ENCODE assay signal across 9 mouse cellular contexts in the genomic region with DNA sequence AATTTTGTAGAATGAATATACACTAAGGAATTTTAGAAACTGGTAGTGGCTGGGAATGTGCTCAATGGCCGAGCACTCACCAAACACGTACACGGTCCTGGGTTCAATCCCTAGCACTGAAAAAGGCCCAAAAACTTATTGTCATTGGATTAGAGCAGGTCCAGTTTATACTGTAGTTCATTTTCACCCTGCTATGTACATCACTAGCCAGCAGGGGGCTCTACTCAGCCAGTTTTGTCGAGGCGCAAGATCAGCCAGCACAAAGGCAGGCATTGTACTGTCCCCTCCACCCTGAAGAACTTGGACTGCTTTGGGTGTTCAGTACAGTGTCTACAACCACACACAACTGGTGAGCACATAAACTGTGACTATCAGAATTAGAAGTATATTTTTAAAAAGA. TPM values are rescaled to one million over a fixed set of nuclear protein-coding genes. Genes with fewer than 3 reads are reported as not detected.
DNase-seq lines count a peak whose midpoint lies in the region; ATAC-seq and TF ChIP-seq lines count a peak whose summit lies in the region.
"Had no signal": no experiment of that assay in that cellular context is flagged by ENCODE, and none has a peak within 500 bp of the region (broad histone marks: within the 10 kb centered on the region; RNA-seq: fewer than 3 reads in every experiment).

No protein-coding gene starts in this region.

- ATAC-seq in embryonic facial prominence, embryonic 15.5 days (ENCODE audit: insufficient number of reproducible peaks, low FRiP score, low TSS enrichment, low read depth), result peak; percentile 32; the same call in 1 of the 2 replicates
- ATAC-seq in hindbrain, embryonic 13.5 days (ENCODE audit: low FRiP score), result peak; percentile 81

- peak; percentile 84 for TF ChIP-seq CTCF in left cerebral cortex, adult 2 months (IDR thresholded peaks at IDR 0.05)
- TF ChIP-seq CTCF in brain, embryonic 14.5 days (IDR thresholded peaks at IDR 0.05; ENCODE audit: borderline replicate concordance, extremely low read depth, insufficient read depth, insufficient read length), result peak; percentile 88

- H3K4me1 ChIP-seq in embryonic facial prominence, embryonic 15.5 days, result no peaks in the 10 kb centered on the region
- no peaks in the 10 kb centered on the region for H3K4me1 ChIP-seq in hindbrain, embryonic 13.5 days (replicated peaks)
- H3K4me1 ChIP-seq: embryonic facial prominence, embryonic 13.5 days had no signal

- H3K27ac ChIP-seq in left cerebral cortex, adult 2 months, result no peak overlapping the region
- no peak overlapping the region for H3K27ac ChIP-seq in embryonic facial prominence, embryonic 15.5 days (replicated peaks)
- H3K27ac ChIP-seq in hindbrain, embryonic 13.5 days, result no peak overlapping the region
- H3K27ac ChIP-seq: embryonic facial prominence, embryonic 13.5 days had no signal

- no peak overlapping the region for H3K9ac ChIP-seq in embryonic facial prominence, embryonic 15.5 days
- H3K9ac ChIP-seq in hindbrain, embryonic 13.5 days, result no peak overlapping the region
- H3K9ac ChIP-seq: embryonic facial prominence, embryonic 13.5 days had no signal

- DNase-seq in left cerebral cortex, adult 2 months (ENCODE audit: extremely low spot score in 1 of 2, low spot score in 2 of 2), result peak; percentile 72 to 73
- no peak for DNase-seq in left cerebral cortex, adult 8-10 months (ENCODE audit: low spot score in 2 of 2)
- DNase-seq in brain, embryonic 14.5 days (ENCODE audit: low read depth), result peak; percentile 92
- DNase-seq in layer of hippocampus, postnatal 14 days (ENCODE audit: low spot score in 2 of 2), result peak; percentile 72 to 84
- DNase-seq in mesoderm, embryonic 11.5 days (ENCODE audit: low read depth, low spot score), result peak; percentile 84
- peak; percentile 46 for DNase-seq in skeletal muscle tissue, adult 2 months (ENCODE audit: low read depth, low spot score)

- no peak overlapping the region for H3K4me3 ChIP-seq in left cerebral cortex, adult 2 months
- H3K4me3 ChIP-seq in embryonic facial prominence, embryonic 15.5 days (replicated peaks), result no peak overlapping the region
- no peak overlapping the region for H3K4me3 ChIP-seq in hindbrain, embryonic 13.5 days
- H3K4me3 ChIP-seq: embryonic facial prominence, embryonic 13.5 days had no signal

- 4% methylated on average over 5 of the region's 5 CpGs for WGBS in embryonic facial prominence, embryonic 15.5 days
- WGBS in hindbrain, embryonic 13.5 days, result 8% methylated on average over 5 of the region's 5 CpGs

- H3K9me3 ChIP-seq in embryonic facial prominence, embryonic 15.5 days (replicated peaks), result no peaks in the 10 kb centered on the region
- no peaks in the 10 kb centered on the region for H3K9me3 ChIP-seq in hindbrain, embryonic 13.5 days
- H3K9me3 ChIP-seq: embryonic facial prominence, embryonic 13.5 days had no signal

- H3K4me2 ChIP-seq in embryonic facial prominence, embryonic 15.5 days (replicated peaks), result no peak overlapping the region
- H3K4me2 ChIP-seq in hindbrain, embryonic 13.5 days, result no peak overlapping the region
- H3K4me2 ChIP-seq: embryonic facial prominence, embryonic 13.5 days had no signal

- no peaks in the 10 kb centered on the region for H3K36me3 ChIP-seq in embryonic facial prominence, embryonic 15.5 days
- H3K36me3 ChIP-seq in hindbrain, embryonic 13.5 days, result peaks cover 7% of the 10 kb centered on the region; the same call in 1 of the 2 replicates

- TF ChIP-seq POLR2A in brain, embryonic 14.5 days (IDR thresholded peaks at IDR 0.05; ENCODE audit: borderline replicate concordance, extremely low read depth, insufficient read depth, insufficient read length, poor library complexity, severe bottlenecking), result no peak

- intact Hi-C loops in left cerebral cortex, adult 2 months (cut with DNase I), result no loop called here

- H3K27me3 ChIP-seq in embryonic facial prominence, embryonic 15.5 days, result peaks cover 6% of the 10 kb centered on the region
- H3K27me3 ChIP-seq in hindbrain, embryonic 13.5 days, result peaks cover 7% of the 10 kb centered on the region

RNA-seq across cellular contexts. Expression of gene Rab11fip4, which starts 6.8 kb away (rescaled TPM):
- 100 to 1,000 TPM; 246 to 249 TPM for total RNA-seq in left cerebral cortex, adult 2 months (2021)
- total RNA-seq in left cerebral cortex, adult 8-10 months (2022), result 100 to 1,000 TPM; 238 to 263 (median 241) TPM
- 39.5 and 55.0 TPM in 2 replicates for polyA plus RNA-seq in brain, embryonic 14.5 days (2012; rRNA removed)
- 5.4 and 6.0 TPM in 2 replicates for polyA plus RNA-seq in embryonic facial prominence, embryonic 15.5 days (2015; fragmentation: Nextera tagmentation; extraction: Ambion mirVana)
- 26.1 and 26.9 TPM in 2 replicates for polyA plus RNA-seq in hindbrain, embryonic 13.5 days (2015; fragmentation: Nextera tagmentation; extraction: Ambion mirVana)
- 100 to 1,000 TPM; 159 to 161 TPM for total RNA-seq in layer of hippocampus, postnatal 14 days (2021)

RNA-seq across cellular contexts. Expression of gene Evi2a, which starts 53.8 kb away (rescaled TPM):
- 10 to 100 TPM; 11.6 TPM for total RNA-seq in left cerebral cortex, adult 2 months (2021)
- total RNA-seq in left cerebral cortex, adult 8-10 months (2022), result 10 to 100 TPM; 33.2 to 36.9 (median 34.8) TPM
- 2.2 and 2.4 TPM in 2 replicates for polyA plus RNA-seq in brain, embryonic 14.5 days (2012; rRNA removed)
- 6.9 and 7.2 TPM in 2 replicates for polyA plus RNA-seq in embryonic facial prominence, embryonic 15.5 days (2015; fragmentation: Nextera tagmentation; extraction: Ambion mirVana)
- 4.3 and 4.7 TPM in 2 replicates for polyA plus RNA-seq in hindbrain, embryonic 13.5 days (2015; fragmentation: Nextera tagmentation; extraction: Ambion mirVana)
- total RNA-seq in layer of hippocampus, postnatal 14 days (2021), result 1 to 10 TPM; 7.4 to 8.7 TPM

RNA-seq across cellular contexts. Expression of gene Evi2, which starts 53.8 kb away (rescaled TPM):
- total RNA-seq in left cerebral cortex, adult 2 months (2021), result not detected
- total RNA-seq in left cerebral cortex, adult 8-10 months (2022), result under 1 TPM in 3 of 4 experiments, not detected in 1; 0.14 to 0.53 (median 0.20) TPM
- 0.03 and 0.07 TPM in 2 replicates for polyA plus RNA-seq in brain, embryonic 14.5 days (2012; rRNA removed)
- polyA plus RNA-seq in embryonic facial prominence, embryonic 15.5 days (2015; fragmentation: Nextera tagmentation; extraction: Ambion mirVana), result 0.64 and 0.80 TPM in 2 replicates
- polyA plus RNA-seq in hindbrain, embryonic 13.5 days (2015; fragmentation: Nextera tagmentation; extraction: Ambion mirVana), result 0.75 and 0.79 TPM in 2 replicates
- under 1 TPM in 1 of 2 experiments, not detected in 1; 0.14 TPM for total RNA-seq in layer of hippocampus, postnatal 14 days (2021)

Comparison
In these comparisons a context has a peak if more than half of its experiments do, and no peak if none do; other contexts are left out.
1. DNase-seq: peak in left cerebral cortex, adult 2 months (2 of 2), brain, embryonic 14.5 days (single experiment), layer of hippocampus, postnatal 14 days (2 of 2), mesoderm, embryonic 11.5 days (single experiment) and skeletal muscle tissue, adult 2 months (single experiment); none in left cerebral cortex, adult 8-10 months (0 of 2).